Mouse (Mus musculus) bone marrow, adult 2 months (tissue): Measurements from ENCODE around the gene Prdm16. TPM values are rescaled to one million over a fixed set of nuclear protein-coding genes. Genes with fewer than 3 reads are reported as not detected.

Source experiments
- H3K27ac ChIP-seq: fragments of 200-500 bp; 2 replicates; pipeline ENCODE4 v1.5.1; 2012; ENCODE audit warnings: low read depth, mild to moderate bottlenecking, control low read depth, inconsistent platforms, low read length; ENCODE audit not compliant: control insufficient read depth, poor library complexity, insufficient read depth
- H3K4me1 ChIP-seq: fragments of 200-500 bp; 2 replicates; pipeline ENCODE4 v1.6.1; 2011; ENCODE audit warnings: low read length; ENCODE audit not compliant: control insufficient read depth, insufficient read depth
- H3K4me3 ChIP-seq: fragments of 200-500 bp; replicated peaks from 2 replicates; pipeline ENCODE3; 2011; ENCODE audit warnings: mild to moderate bottlenecking, low read depth, low read length, control low read depth; ENCODE audit not compliant: control insufficient read depth
- CTCF ChIP-seq: fragments of 200-500 bp; IDR thresholded peaks from 2 replicates; pipeline ENCODE4 v1.5.1; 2011; ENCODE audit warnings: low read length, control low read depth; ENCODE audit not compliant: control insufficient read depth, insufficient read depth
- POLR2A ChIP-seq: fragments of 200-500 bp; IDR thresholded peaks from 2 replicates; pipeline ENCODE4 v1.6.1; 2011; ENCODE audit warnings: low read depth, mild to moderate bottlenecking, control low read depth, low read length, borderline replicate concordance; ENCODE audit not compliant: control insufficient read depth
- WGBS: fragments of 180-500 bp; shearing (Covaris S2); methylation state at CpG from one replicate; pipeline ENCODE4 v1.1.7; 2018; 5-methylcytosine and 5-hydroxymethylcytosine counted together
- polyA plus RNA-seq: library from polyadenylated mRNA; stranded (reverse); fragments of >200 nt; gene quantifications from 2 replicates; pipeline ENCODE4 v1.2.4, GENCODE M21; 2011; ENCODE audit warnings: low replicate concordance; ENCODE audit not compliant: missing spikeins, insufficient read depth, insufficient read length

Gene Prdm16
- polyA plus RNA-seq, 1 experiment: 0.70 TPM

DNA sequence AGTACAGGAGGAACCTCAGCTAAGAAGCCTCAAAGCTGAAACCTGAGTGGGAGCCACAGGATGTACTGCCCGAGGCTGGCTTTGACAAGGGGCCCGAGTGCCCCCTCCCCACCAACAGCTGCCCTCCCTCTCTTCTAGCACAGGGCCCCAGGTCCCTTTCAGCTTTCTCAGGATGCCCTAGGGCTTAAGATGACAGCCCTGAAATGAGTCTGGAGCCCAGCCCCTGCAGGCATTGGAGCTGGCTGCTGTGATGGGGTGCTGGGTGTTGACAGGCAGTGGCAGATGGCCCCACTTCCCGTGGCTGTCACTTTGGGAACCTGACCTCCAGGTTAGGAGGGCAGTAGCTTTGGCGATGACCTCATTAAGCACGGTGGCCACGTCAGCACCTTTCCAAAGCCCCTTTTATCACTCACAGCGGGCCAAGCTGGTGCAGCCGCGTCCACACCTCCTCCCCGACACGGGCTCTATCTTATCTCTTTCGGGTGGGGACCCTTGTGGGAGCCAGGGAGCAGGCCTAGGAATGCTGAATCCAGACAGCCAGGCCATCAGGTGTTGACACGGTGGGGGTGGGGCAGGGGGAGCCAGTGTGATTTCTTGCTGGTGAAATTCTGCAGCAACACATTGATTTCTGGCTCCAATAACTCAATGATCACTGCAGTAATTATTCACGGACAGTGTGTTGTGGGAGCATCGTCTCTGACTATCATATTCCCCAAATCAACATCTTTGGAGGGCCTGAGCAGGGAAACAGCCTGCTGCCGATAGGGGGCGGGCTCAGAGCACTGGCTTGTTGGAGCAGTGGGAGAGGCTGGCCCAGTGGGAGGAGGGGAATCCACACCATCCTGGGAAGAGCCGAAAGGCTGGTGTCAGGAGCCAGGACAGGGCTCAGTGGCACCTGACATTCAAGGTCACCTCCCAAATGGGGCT, 243.2 kb downstream of the Prdm16 start:
- no peak overlapping the region for H3K27ac ChIP-seq
- no peaks in the 10 kb centered on the region for H3K4me1 ChIP-seq
- no peak overlapping the region for H3K4me3 ChIP-seq
- TF ChIP-seq CTCF (no peak), POLR2A (no peak)
- 66% methylated on average over 18 of the region's 18 CpGs for WGBS

DNA sequence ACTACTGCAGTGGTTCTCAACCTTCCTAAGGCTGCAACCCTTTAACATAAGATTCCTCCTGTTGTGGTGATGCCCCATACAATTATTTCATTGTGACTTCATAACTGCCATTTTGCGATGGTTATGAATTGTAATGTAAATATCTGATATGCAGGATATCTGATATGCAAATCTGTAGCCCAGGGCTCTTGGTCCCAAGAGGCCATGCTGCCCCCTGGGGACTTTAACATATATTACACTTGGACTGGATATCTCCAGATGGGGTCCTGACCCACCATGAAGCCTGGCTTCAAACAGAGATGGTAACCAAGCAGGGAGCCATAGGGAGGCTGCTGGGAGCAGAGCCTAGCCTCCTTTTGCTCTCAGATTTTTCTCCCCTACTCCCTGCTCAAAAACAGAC, 244.0 kb downstream of the Prdm16 start:
- H3K4me3 ChIP-seq: no peak overlapping the region

DNA sequence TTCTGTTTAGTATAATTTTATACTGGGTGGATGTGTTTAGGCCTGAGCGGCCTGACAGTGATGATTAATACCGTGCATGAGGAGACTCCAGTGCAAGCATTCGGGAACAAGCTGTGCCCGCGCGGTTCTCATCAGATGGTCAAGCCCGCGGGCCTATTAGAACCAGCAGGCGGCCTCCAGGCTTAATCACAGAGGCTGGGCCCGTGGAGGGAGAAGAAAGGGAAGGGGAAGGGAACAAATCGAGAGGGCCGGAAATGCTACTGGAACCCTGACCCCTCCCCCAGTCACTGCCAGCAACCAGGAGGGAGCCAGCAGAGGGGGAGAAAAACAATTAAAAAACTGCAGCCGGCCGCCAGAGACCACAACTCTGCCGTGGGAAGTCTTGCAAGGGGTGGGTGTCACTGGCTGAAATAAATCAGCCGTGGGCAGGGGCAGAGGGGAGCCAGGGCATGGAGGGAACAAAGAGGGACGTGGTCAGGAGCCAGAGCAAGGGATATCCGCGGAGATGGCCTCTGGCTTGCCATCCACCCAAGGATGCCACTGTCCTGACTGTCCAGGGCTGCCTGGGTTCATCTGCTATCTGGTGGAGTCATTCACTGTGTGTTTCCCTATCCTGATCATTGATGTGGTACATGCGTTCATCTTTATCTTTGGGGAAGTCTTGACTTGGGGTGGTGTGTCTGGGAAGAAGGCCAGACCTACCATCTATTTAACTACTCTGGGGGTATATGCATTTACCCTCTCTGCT, 246.2 kb downstream of the Prdm16 start:
- Histone ChIP-seq H3K4me3 (no peak overlapping the region), H3K4me1 (no peaks in the 10 kb centered on the region), H3K27ac (no peak overlapping the region)
- no peak for TF ChIP-seq CTCF
- TF ChIP-seq POLR2A: no peak
- 13% methylated on average over 20 of the region's 20 CpGs for WGBS

More for the DNA sequence above, 244.0 kb downstream of the Prdm16 start:
- no peak for TF ChIP-seq CTCF
- no peak for TF ChIP-seq POLR2A
- Histone ChIP-seq H3K27ac (no peak overlapping the region), H3K4me1 (no peaks in the 10 kb centered on the region)
- 63% methylated on average over 1 of the region's 1 CpGs for WGBS

DNA sequence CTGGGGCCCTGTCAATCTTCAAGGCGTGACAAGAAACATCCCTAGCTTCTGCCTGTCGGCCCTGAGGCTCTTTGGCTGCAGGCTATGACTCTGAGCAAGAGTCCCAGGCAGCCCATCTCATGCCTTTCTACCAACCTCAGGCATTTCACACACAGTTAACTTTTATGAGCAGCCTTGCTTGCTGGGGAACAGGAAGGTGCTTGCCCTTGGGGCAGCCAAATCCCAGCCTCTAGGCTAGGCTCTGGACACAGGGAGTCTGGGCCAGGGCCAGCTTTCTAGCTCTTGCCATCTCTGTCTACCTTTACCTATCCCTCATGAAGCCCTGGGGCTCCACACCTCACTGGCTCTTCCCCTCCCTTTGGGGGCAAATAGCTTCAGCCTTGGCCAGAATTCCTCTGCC, 247.0 kb downstream of the Prdm16 start:
- no peak overlapping the region for H3K27ac ChIP-seq
- H3K4me1 ChIP-seq: no peaks in the 10 kb centered on the region
- TF ChIP-seq CTCF (no peak), POLR2A (no peak)
- 74% methylated on average over 2 of the region's 2 CpGs for WGBS
- H3K4me3 ChIP-seq: no peak overlapping the region

DNA sequence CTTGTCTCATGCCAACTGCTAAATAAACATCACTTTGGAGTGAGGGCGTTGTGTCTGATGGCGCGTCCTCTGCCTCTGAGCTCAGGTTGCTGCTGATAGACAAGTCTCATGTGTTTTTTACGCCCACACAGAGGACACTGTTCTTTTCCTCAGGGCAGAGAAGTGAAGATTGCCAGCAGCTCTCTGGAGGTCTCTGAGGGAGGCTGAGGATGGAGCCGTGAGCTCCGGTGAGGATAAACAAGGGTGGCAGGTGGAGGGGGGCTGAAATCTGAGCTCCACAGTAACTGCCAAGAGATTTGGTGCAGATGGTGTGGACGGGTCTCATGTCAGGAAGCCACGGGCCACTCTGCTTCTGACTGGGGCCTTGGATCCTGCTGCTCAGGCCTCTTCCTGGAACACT, 249.9 kb downstream of the Prdm16 start:
- H3K27ac ChIP-seq: no peak overlapping the region
- TF ChIP-seq CTCF: no peak
- TF ChIP-seq POLR2A: no peak
- no peak overlapping the region for H3K4me3 ChIP-seq
- H3K4me1 ChIP-seq: no peaks in the 10 kb centered on the region
- WGBS: 76% methylated on average over 8 of the region's 8 CpGs

DNA sequence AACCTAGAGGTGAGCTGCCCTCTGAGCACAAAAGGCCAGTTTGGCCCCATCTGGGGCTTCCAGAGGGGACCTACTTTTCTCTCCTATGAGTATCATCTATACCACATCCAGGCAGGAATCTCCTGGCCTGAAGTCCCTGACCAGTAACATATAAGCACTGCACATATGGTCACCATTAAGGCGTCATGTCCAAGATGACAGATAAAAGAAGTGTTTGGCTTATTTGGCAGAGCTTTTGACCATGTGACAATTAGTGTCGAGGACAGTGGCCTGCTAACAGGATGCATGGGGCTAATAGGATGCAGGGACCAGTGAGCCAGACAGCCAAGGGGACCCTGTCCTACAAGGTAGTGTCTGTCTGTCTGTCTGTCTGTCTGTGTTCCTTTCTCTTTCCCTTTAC, 250.8 kb downstream of the Prdm16 start:
- Histone ChIP-seq H3K4me3 (no peak overlapping the region), H3K4me1 (no peaks in the 10 kb centered on the region), H3K27ac (no peak overlapping the region)
- TF ChIP-seq CTCF: no peak
- TF ChIP-seq POLR2A: no peak
- WGBS: 69% methylated on average over 2 of the region's 2 CpGs

DNA sequence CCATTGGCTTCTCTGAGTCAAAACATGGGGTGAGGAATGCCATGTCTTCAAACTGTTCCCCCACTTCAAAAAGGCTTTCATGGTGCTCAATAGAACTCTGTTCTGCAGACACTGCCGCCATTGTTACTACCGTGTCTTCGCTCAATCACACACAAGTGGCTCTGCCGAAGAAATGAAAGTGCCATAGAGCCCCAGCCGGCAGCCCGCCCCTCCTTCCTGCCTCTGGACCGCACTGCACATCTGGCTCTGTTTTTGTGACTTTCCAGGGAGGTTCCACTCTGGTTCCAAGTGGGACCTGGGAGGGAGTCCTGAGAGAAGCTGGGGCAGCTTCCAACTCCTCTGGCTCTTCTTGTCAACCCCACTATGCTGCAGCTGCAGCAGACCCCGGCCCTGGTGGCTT, 251.5 kb downstream of the Prdm16 start:
- no peak for TF ChIP-seq POLR2A
- no peak for TF ChIP-seq CTCF
- no peaks in the 10 kb centered on the region for H3K4me1 ChIP-seq
- no peak overlapping the region for H3K4me3 ChIP-seq
- no peak overlapping the region for H3K27ac ChIP-seq
- 83% methylated on average over 8 of the region's 8 CpGs for WGBS

DNA sequence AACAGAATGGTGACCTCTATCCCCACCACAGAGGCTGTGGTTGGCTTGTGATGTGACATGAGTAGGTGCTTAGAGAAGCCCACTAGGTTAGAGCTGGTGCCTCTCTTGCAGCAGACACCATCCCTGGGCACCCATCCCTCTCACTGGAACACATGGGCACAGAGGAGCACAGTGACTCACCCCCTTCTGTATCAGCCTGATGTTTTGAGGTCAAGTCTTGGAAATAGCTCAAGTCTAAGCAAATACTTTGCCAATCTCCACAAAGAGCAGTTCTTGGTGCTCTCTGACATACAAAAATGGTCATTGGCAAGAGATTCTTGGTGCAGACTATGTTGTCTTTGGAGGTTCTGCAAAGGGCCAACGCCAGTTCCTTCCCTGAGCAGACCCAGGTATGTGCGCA, 257.8 kb downstream of the Prdm16 start:
- H3K4me1 ChIP-seq: no peaks in the 10 kb centered on the region
- WGBS: 94% methylated on average over 2 of the region's 2 CpGs
- TF ChIP-seq POLR2A: no peak
- no peak for TF ChIP-seq CTCF
- H3K4me3 ChIP-seq: no peak overlapping the region
- no peak overlapping the region for H3K27ac ChIP-seq
